Mouse (Mus musculus): ENCODE results near the gene Crygf. TPM values are rescaled to one million over a fixed set of nuclear protein-coding genes. Genes with fewer than 3 reads are reported as not detected.

The Crygf gene
- not detected for polyA plus RNA-seq (2017; shearing (Covaris generic))

GRCm38 (mm10) chr1:65926294-65926693 is at the start of gene Crygf:
Gene Crygf, plus strand, starts transcription at chr1:65926520.

Other genes with a start within 250 kb of the Crygf start
- 1 to 10 TPM; 2.2 to 2.4 TPM for gene Map2, start 248.8 kb downstream of the Crygf start, polyA plus RNA-seq (2017; shearing (Covaris generic))

Data from activated CD4-positive, CD25-positive, alpha-beta regulatory T cell (primary cell).